Comparison of ENCODE assay signal across 28 mouse cellular contexts in the genomic region with DNA sequence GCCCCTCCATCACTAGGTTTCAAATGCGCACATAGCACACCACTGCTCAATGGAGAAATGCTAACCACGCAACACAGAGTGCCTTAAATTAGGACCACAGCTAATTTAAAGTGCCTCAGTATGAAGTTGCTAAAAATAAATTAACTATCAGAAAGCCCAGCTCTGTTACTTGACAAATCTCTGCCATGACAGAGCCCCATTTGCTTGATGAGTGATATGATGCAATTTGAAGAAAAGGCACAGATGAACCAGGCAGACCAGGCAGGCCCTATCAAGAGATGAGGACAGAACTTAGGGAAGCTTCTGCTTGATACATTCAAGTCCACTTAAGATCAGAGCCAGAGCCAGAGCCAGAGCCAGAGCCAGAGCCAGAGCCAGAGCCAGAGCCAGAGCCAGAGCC.
DNase-seq lines count a peak whose midpoint lies in the region; ATAC-seq and TF ChIP-seq lines count a peak whose summit lies in the region.
"Had no signal": no experiment of that assay in that cellular context is flagged by ENCODE, and none has a peak within 500 bp of the region (broad histone marks: within the 10 kb centered on the region; RNA-seq: fewer than 3 reads in every experiment).

No protein-coding gene starts in this region.

- H3K9ac ChIP-seq in heart, embryonic 14.5 days (ENCODE audit: low read length) = no peak overlapping the region
- no peak overlapping the region for H3K9ac ChIP-seq in heart, embryonic 16.5 days (ENCODE audit: low read length)
- H3K9ac ChIP-seq: embryonic facial prominence, embryonic 12.5 days; forebrain, embryonic 12.5 days had no signal

- no peaks in the 10 kb centered on the region for H3K9me3 ChIP-seq in heart, embryonic 14.5 days (ENCODE audit: control insufficient read depth, low read length)
- H3K9me3 ChIP-seq in heart, embryonic 16.5 days (replicated peaks; ENCODE audit: control insufficient read depth, low read length) = no peaks in the 10 kb centered on the region
- H3K9me3 ChIP-seq: embryonic facial prominence, embryonic 12.5 days; forebrain, embryonic 12.5 days; G1E had no signal

- DNase-seq in frontal cortex, postnatal 10 days (ENCODE audit: low spot score in 2 of 2) = no peak
- no peak for DNase-seq in heart, postnatal 36 days
- no peak for DNase-seq in heart, postnatal 4 days
- DNase-seq: adrenal gland, adult 8-10 months; adrenal gland, postnatal 14 days; adrenal gland, postnatal 36 days; B cell, adult 2 months; cerebellum, adult 11-12 months; cerebellum, adult 9-10 months; cerebellum, postnatal 10 days; cerebellum, postnatal 25 days had no signal

- 39% methylated on average over 2 of the region's 2 CpGs for WGBS in heart, embryonic 14.5 days
- 53% methylated on average over 2 of the region's 2 CpGs for WGBS in heart, embryonic 16.5 days

- peak overlapping the region; percentile 4 to 45; a peak in 2 of 4 replicates for H3K27ac ChIP-seq in heart, embryonic 14.5 days (replicated peaks in 1 of 2; ENCODE audit: control insufficient read depth in 1 of 2, insufficient read depth in 1 of 2, low read depth in 2 of 2, low read length in 2 of 2)
- H3K27ac ChIP-seq in heart, embryonic 16.5 days (ENCODE audit: low read length) = peak overlapping the region; percentile 66
- H3K27ac ChIP-seq: embryonic facial prominence, embryonic 10.5 days; embryonic facial prominence, embryonic 12.5 days; forebrain, embryonic 10.5 days; forebrain, embryonic 12.5 days had no signal

- no peak overlapping the region for H3K4me3 ChIP-seq in heart, embryonic 14.5 days (ENCODE audit: control insufficient read depth in 1 of 2, insufficient read depth in 1 of 2, low read depth in 1 of 2, low read length in 2 of 2)
- no peak overlapping the region for H3K4me3 ChIP-seq in heart, embryonic 16.5 days (ENCODE audit: low read length)
- H3K4me3 ChIP-seq in myocyte = no peak overlapping the region
- H3K4me3 ChIP-seq: embryonic facial prominence, embryonic 10.5 days; embryonic facial prominence, embryonic 12.5 days; erythroblast, embryonic 14.5 days; forebrain, embryonic 10.5 days; forebrain, embryonic 12.5 days had no signal

- TF ChIP-seq POLR2A in myocyte (IDR thresholded peaks at IDR 0.05; ENCODE audit: insufficient read length, low read depth) = no peak

- no peaks in the 10 kb centered on the region for H3K36me3 ChIP-seq in heart, embryonic 14.5 days (ENCODE audit: control insufficient read depth, insufficient read depth, low read length)
- H3K36me3 ChIP-seq in heart, embryonic 16.5 days (ENCODE audit: control insufficient read depth, insufficient read depth) = no peaks in the 10 kb centered on the region
- no peaks in the 10 kb centered on the region for H3K36me3 ChIP-seq in myocyte (ENCODE audit: control insufficient read depth, insufficient read depth)
- H3K36me3 ChIP-seq: embryonic facial prominence, embryonic 10.5 days; embryonic facial prominence, embryonic 12.5 days; forebrain, embryonic 10.5 days; forebrain, embryonic 12.5 days; G1E had no signal

- no peak overlapping the region for H3K4me2 ChIP-seq in heart, embryonic 14.5 days (ENCODE audit: low read length)
- H3K4me2 ChIP-seq in heart, embryonic 16.5 days (ENCODE audit: low read depth, low read length) = no peak overlapping the region
- H3K4me2 ChIP-seq in myocyte (ENCODE audit: low read depth) = no peak overlapping the region
- H3K4me2 ChIP-seq: embryonic facial prominence, embryonic 12.5 days; forebrain, embryonic 12.5 days had no signal

- peaks cover 4 to 7% of the 10 kb centered on the region in 2 experiments for H3K4me1 ChIP-seq in heart, embryonic 14.5 days (ENCODE audit: control insufficient read depth in 2 of 2, insufficient read depth in 2 of 2, low read length in 2 of 2)
- H3K4me1 ChIP-seq in heart, embryonic 16.5 days (ENCODE audit: control insufficient read depth, insufficient read depth, low read length) = peaks cover 7% of the 10 kb centered on the region
- H3K4me1 ChIP-seq: embryonic facial prominence, embryonic 12.5 days had no signal

- 0 out of 2 replicates have a peak, but pooled peaks have one; percentile 12 for ATAC-seq in frontal cortex, adult (ENCODE audit: low TSS enrichment)
- ATAC-seq in heart, embryonic 14.5 days (ENCODE audit: insufficient number of reproducible peaks, insufficient read depth, low FRiP score, low read depth) = no peak
- peak; percentile 41; the same call in 1 of the 2 replicates for ATAC-seq in heart, embryonic 16.5 days (replicated peaks; ENCODE audit: extremely low read depth, insufficient read depth, low FRiP score)
- no peak for ATAC-seq in erythroblast, adult 5-6 weeks (replicated peaks; ENCODE audit: low FRiP score, poor library complexity, severe bottlenecking)
- ATAC-seq: activated CD4-positive, CD25-positive, alpha-beta regulatory T cell, adult 4 months; CD4-positive, CD25-positive, alpha-beta regulatory T cell, adult 4 months; forebrain, embryonic 14.5 days; forebrain, embryonic 16.5 days; Patski had no signal

- H3ac ChIP-seq in myocyte (ENCODE audit: control insufficient read depth, insufficient read length) = no peak overlapping the region

- H3K79me2 ChIP-seq in myocyte (ENCODE audit: control insufficient read depth, insufficient read depth) = no peaks in the 10 kb centered on the region

- H3K27me3 ChIP-seq in heart, embryonic 14.5 days (ENCODE audit: control insufficient read depth, insufficient read depth, low read length) = no peaks in the 10 kb centered on the region
- H3K27me3 ChIP-seq in heart, embryonic 16.5 days (ENCODE audit: control insufficient read depth, insufficient read depth, low read length) = no peaks in the 10 kb centered on the region
- H3K27me3 ChIP-seq in myocyte (ENCODE audit: control insufficient read depth, insufficient read depth, insufficient read length) = no peaks in the 10 kb centered on the region
- H3K27me3 ChIP-seq: CH12.LX; forebrain, embryonic 12.5 days; Patski had no signal

- intact Hi-C loops in heart, postnatal 36 days (cut with DNase I) = no loop called here

TF ChIP-seq in myocyte, 11 proteins besides CTCF, POLR2A, EP300 and RAD21:
- TF ChIP-seq CEBPB (IDR thresholded peaks at IDR 0.05; ENCODE audit: insufficient read depth, poor library complexity, severe bottlenecking) = peak; percentile 85
- no peak for TF ChIP-seq MYOD1 (IDR thresholded peaks at IDR 0.05; ENCODE audit: control insufficient read depth in 1 of 3, insufficient read length in 2 of 3, low read depth in 2 of 3)
- no peak for TF ChIP-seq E2F4 (IDR thresholded peaks at IDR 0.05; ENCODE audit: insufficient read depth)

Comparison
In these comparisons a context has a peak if more than half of its experiments do, and no peak if none do; other contexts are left out.
1. ATAC-seq: peak in frontal cortex, adult (single experiment) and heart, embryonic 16.5 days (single experiment); none in heart, embryonic 14.5 days (single experiment) and erythroblast, adult 5-6 weeks (single experiment).